9 mouse cellular contexts compared by ENCODE assay signal in genomic region chr14:77904171-77904762, GRCm38 (mm10). TPM values are rescaled to one million over a fixed set of nuclear protein-coding genes. Genes with fewer than 3 reads are reported as not detected.
DNase-seq lines count a peak whose midpoint lies in the region; ATAC-seq lines count a peak whose summit lies in the region.
"Had no signal": no experiment of that assay in that cellular context is flagged by ENCODE, and none has a peak within 500 bp of the region (broad histone marks: within the 10 kb centered on the region; RNA-seq: fewer than 3 reads in every experiment).

Gene Epsti1, plus strand, starts transcription at chr14:77904239.

- ATAC-seq in erythroid progenitor cell, adult 5-6 weeks (replicated peaks; ENCODE audit: low FRiP score, poor library complexity, severe bottlenecking) = no peak
- ATAC-seq in limb, embryonic 15.5 days (ENCODE audit: insufficient number of reproducible peaks, low FRiP score, low TSS enrichment, low read depth) = no peak

- H3K36me3 ChIP-seq in limb, embryonic 15.5 days = no peaks in the 10 kb centered on the region

- H3K4me3 ChIP-seq in limb, embryonic 15.5 days = peak within 1 kb of the TSS; percentile 15; the same call in 1 of the 2 replicates

- no peaks in the 10 kb centered on the region for H3K27me3 ChIP-seq in limb, embryonic 15.5 days

- H3K4me1 ChIP-seq in limb, embryonic 15.5 days = 0 out of 2 replicates have a peak, but pooled peaks cover 3% of the 10 kb centered on the region

- intact Hi-C loops in heart, postnatal 10 days (cut with DNase I) = no loop called here

- peak; percentile 92 for DNase-seq in heart, adult 11 months
- DNase-seq in heart, postnatal 10 days = no peak
- peak; percentile 5 for DNase-seq in ovary, postnatal 36 days (ENCODE audit: low spot score)
- DNase-seq in layer of hippocampus, postnatal 10 days (ENCODE audit: low spot score in 2 of 2) = no peak
- DNase-seq in cerebellum, adult 9-10 months = no peak
- no peak for DNase-seq in right cerebral cortex, postnatal 4 days

- H3K9me3 ChIP-seq in limb, embryonic 15.5 days = no peaks in the 10 kb centered on the region

- no peak within 1 kb of the TSS for H3K4me2 ChIP-seq in limb, embryonic 15.5 days

- no peak within 1 kb of the TSS for H3K27ac ChIP-seq in limb, embryonic 15.5 days

- 43% methylated on average over 15 of the region's 15 CpGs for WGBS in limb, embryonic 15.5 days

- H3K9ac ChIP-seq in limb, embryonic 15.5 days = no peak within 1 kb of the TSS

RNA-seq across cellular contexts. Expression of gene Epsti1, which starts in this region (rescaled TPM):
- total RNA-seq in heart, postnatal 10 days (2021) = under 1 TPM; 0.47 to 0.53 TPM
- total RNA-seq in erythroid progenitor cell, adult 5-6 weeks (2015; ENCODE audit: low replicate concordance) = 5.4 and 13.4 TPM in 2 replicates
- 14.5 and 16.6 TPM in 2 replicates for total RNA-seq in erythroid progenitor cell, adult 5-6 weeks (2017; ENCODE audit: low replicate concordance)
- 1.2 and 1.4 TPM in 2 replicates for polyA plus RNA-seq in limb, embryonic 15.5 days (2015; fragmentation: Nextera tagmentation; extraction: Ambion mirVana)
- under 1 TPM; 0.30 to 0.49 TPM for total RNA-seq in layer of hippocampus, postnatal 10 days (2021)
- total RNA-seq: ES-E14 had no signal

Comparison
In these comparisons a context has a peak if more than half of its experiments do, and no peak if none do; other contexts are left out.
1. RNA of gene Epsti1 (total RNA-seq): 5.4 to 16.6 TPM in erythroid progenitor cell, adult 5-6 weeks; 0.47 to 0.53 TPM in heart, postnatal 10 days and 0.30 to 0.49 TPM in layer of hippocampus, postnatal 10 days; every median in the first group is over 4 times any median in the second.
2. DNase-seq: peak in heart, adult 11 months (single experiment) and ovary, postnatal 36 days (single experiment); none in heart, postnatal 10 days (0 of 2), layer of hippocampus, postnatal 10 days (0 of 2), cerebellum, adult 9-10 months (single experiment) and right cerebral cortex, postnatal 4 days (single experiment).